Mouse (Mus musculus) megakaryocyte, embryonic 14.5 days (primary cell): Measurements from ENCODE around the gene Nup153.

Source experiments
- FLI1 ChIP-seq: IDR thresholded peaks from 2 replicates; pipeline ENCODE4 v1.6.1; 2012; ENCODE audit warnings: low read length, inconsistent platforms, mixed read lengths
- GATA1 ChIP-seq: IDR thresholded peaks from 3 replicates; pipeline ENCODE4 v1.6.1; 2012; ENCODE audit warnings: mixed read lengths, low read length, inconsistent platforms, borderline replicate concordance

- TF ChIP-seq GATA1 (no peak), FLI1 (no peak)
These were observed 14.3 kb downstream of the Nup153 start for GRCm38 (mm10) chr13:46713486-46713885.
